Mouse (Mus musculus): Measurements from ENCODE around the gene Zfp800. TPM values are rescaled to one million over a fixed set of nuclear protein-coding genes. Genes with fewer than 3 reads are reported as not detected.

Zfp800 gene
- polyA plus RNA-seq, 1 experiment from 2014 or later = 26.0 TPM

DNA sequence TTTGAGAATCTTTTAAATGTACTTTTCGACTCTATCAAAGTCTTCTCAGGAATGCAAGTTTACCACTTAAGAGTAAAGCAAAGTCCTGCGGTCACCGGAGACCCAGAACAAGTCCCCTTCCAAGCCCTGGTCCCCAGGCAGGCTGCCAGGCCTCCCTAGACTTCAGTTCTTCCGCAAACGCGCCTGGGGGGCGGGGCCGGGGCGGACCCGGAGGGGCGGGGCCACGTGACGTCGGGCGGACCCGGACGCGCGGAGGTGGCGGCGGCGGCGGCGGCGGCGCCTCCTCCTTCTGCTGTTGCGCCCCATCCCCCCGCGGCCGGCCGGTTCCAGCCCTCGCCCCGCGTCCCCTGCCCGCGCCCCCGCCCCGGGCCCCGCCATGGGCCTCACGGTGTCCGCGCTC, 25.5 kb upstream of the Zfp800 start, which contains the start of gene Arf5:
Gene Arf5, plus strand, starts transcription at position 248 of the 400 bp plus-strand sequence.
- Histone ChIP-seq H3K4me1 (replicated peaks; ENCODE audit: control insufficient read depth, insufficient read depth, low read length) (peaks cover 14% of the 10 kb centered on the region), H3K36me3 (ENCODE audit: control insufficient read depth, insufficient read depth, low read length) (peaks cover 5% of the 10 kb centered on the region)
- ATAC-seq (replicated peaks; ENCODE audit: low FRiP score) = peak; percentile 86

GRCm38 (mm10) chr6:28422651-28423290, 25.0 kb upstream of the Zfp800 start:
- ATAC-seq (replicated peaks; ENCODE audit: low FRiP score) = peak; percentile 17
- WGBS = 72% methylated on average over 15 of the region's 15 CpGs

More for the DNA sequence above, 25.5 kb upstream of the Zfp800 start, which contains the start of gene Arf5:
- Histone ChIP-seq H3K4me2 (ENCODE audit: low read depth, low read length, severe bottlenecking) (peak within 1 kb of the TSS; percentile 55), H3K4me3 (ENCODE audit: low read depth, low read length) (peak within 1 kb of the TSS; percentile 91), H3K27ac (ENCODE audit: low read depth, low read length) (0 out of 2 replicates have a peak within 1 kb of the TSS, but pooled peaks have one; percentile 50), H3K9ac (ENCODE audit: low read length) (peak within 1 kb of the TSS; percentile 93), H3K27me3 (ENCODE audit: control insufficient read depth, insufficient read depth, low read length) (no peaks in the 10 kb centered on the region), H3K9me3 (ENCODE audit: control insufficient read depth, low read length) (no peaks in the 10 kb centered on the region)
- DNase-seq (ENCODE audit: low spot score) = peak; percentile 97
- 2% methylated on average over 42 of the region's 42 CpGs for WGBS

GRCm38 (mm10) chr6:28421469-28422000, 23.7 kb upstream of the Zfp800 start:
- Histone ChIP-seq H3K27ac (ENCODE audit: low read depth, low read length) (0 out of 2 replicates have a peak overlapping the region, but pooled peaks have one; percentile 41), H3K4me2 (ENCODE audit: low read depth, low read length, severe bottlenecking) (peak overlapping the region; percentile 78), H3K4me1 (replicated peaks; ENCODE audit: control insufficient read depth, insufficient read depth, low read length) (peaks cover 14% of the 10 kb centered on the region), H3K4me3 (ENCODE audit: low read depth, low read length) (peak overlapping the region; percentile 82), H3K36me3 (ENCODE audit: control insufficient read depth, insufficient read depth, low read length) (peaks cover 7% of the 10 kb centered on the region), H3K27me3 (ENCODE audit: control insufficient read depth, insufficient read depth, low read length) (no peaks in the 10 kb centered on the region), H3K9me3 (ENCODE audit: control insufficient read depth, low read length) (no peaks in the 10 kb centered on the region), H3K9ac (ENCODE audit: low read length) (peak overlapping the region; percentile 79)
- WGBS = under 1% methylated on average over 27 of the region's 27 CpGs
- ATAC-seq (replicated peaks; ENCODE audit: low FRiP score) (peak; percentile 84), DNase-seq (ENCODE audit: low spot score) (peak; percentile 95)

More at GRCm38 (mm10) chr6:28422651-28423290, 25.0 kb upstream of the Zfp800 start:
- Histone ChIP-seq H3K9me3 (ENCODE audit: control insufficient read depth, low read length) (no peaks in the 10 kb centered on the region), H3K27me3 (ENCODE audit: control insufficient read depth, insufficient read depth, low read length) (no peaks in the 10 kb centered on the region), H3K4me2 (ENCODE audit: low read depth, low read length, severe bottlenecking) (no peak overlapping the region), H3K36me3 (ENCODE audit: control insufficient read depth, insufficient read depth, low read length) (peaks cover 7% of the 10 kb centered on the region), H3K9ac (ENCODE audit: low read length) (no peak overlapping the region; the same call in 1 of the 2 replicates), H3K27ac (ENCODE audit: low read depth, low read length) (no peak overlapping the region), H3K4me3 (ENCODE audit: low read depth, low read length) (peak overlapping the region; percentile 91; the same call in 1 of the 2 replicates), H3K4me1 (replicated peaks; ENCODE audit: control insufficient read depth, insufficient read depth, low read length) (peaks cover 14% of the 10 kb centered on the region)
- no peak for DNase-seq (ENCODE audit: low spot score)

DNA sequence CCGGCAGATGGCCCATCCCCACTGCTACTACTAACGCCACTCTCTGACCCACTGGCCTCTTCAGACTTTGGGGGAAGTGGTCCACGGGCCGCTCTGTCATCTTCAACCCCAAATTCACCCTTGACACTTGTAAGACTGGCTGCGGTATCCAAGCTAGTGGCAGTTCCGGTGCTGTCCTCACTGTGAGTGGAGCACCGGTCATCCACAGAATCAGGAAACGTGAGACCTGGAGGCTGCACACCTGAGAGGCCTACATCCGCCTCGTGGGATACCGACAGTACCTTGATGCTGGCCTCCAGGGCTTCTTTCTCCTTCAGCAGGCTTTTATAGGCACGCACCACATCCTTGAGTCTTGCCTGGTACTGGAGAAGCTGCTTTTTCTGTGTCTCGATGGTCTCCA, 23.1 kb upstream of the Zfp800 start:
- no peak for ATAC-seq (replicated peaks; ENCODE audit: low FRiP score)
- peaks cover 4% of the 10 kb centered on the region; the same call in 1 of the 2 replicates for H3K36me3 ChIP-seq (ENCODE audit: control insufficient read depth, insufficient read depth, low read length)

GRCm38 (mm10) chr6:28420361-28420760, 22.6 kb upstream of the Zfp800 start:
- WGBS = 86% methylated on average over 17 of the region's 17 CpGs

More for the DNA sequence above, 23.1 kb upstream of the Zfp800 start:
- no peak for DNase-seq (ENCODE audit: low spot score)
- Histone ChIP-seq H3K27ac (ENCODE audit: low read depth, low read length) (no peak overlapping the region), H3K4me2 (ENCODE audit: low read depth, low read length, severe bottlenecking) (peak overlapping the region; percentile 78), H3K27me3 (ENCODE audit: control insufficient read depth, insufficient read depth, low read length) (no peaks in the 10 kb centered on the region), H3K9ac (ENCODE audit: low read length) (peak overlapping the region; percentile 79), H3K4me3 (ENCODE audit: low read depth, low read length) (peak overlapping the region; percentile 82), H3K4me1 (replicated peaks; ENCODE audit: control insufficient read depth, insufficient read depth, low read length) (peaks cover 14% of the 10 kb centered on the region), H3K9me3 (ENCODE audit: control insufficient read depth, low read length) (no peaks in the 10 kb centered on the region)
- 22% methylated on average over 13 of the region's 13 CpGs for WGBS

GRCm38 (mm10) chr6:28419673-28420072, 21.9 kb upstream of the Zfp800 start:
- Histone ChIP-seq H3K4me2 (ENCODE audit: low read depth, low read length, severe bottlenecking) (no peak overlapping the region), H3K4me1 (replicated peaks; ENCODE audit: control insufficient read depth, insufficient read depth, low read length) (peaks cover 14% of the 10 kb centered on the region), H3K9me3 (ENCODE audit: control insufficient read depth, low read length) (no peaks in the 10 kb centered on the region), H3K9ac (ENCODE audit: low read length) (no peak overlapping the region), H3K36me3 (ENCODE audit: control insufficient read depth, insufficient read depth, low read length) (peaks cover 4% of the 10 kb centered on the region; the same call in 1 of the 2 replicates), H3K27ac (ENCODE audit: low read depth, low read length) (no peak overlapping the region), H3K27me3 (ENCODE audit: control insufficient read depth, insufficient read depth, low read length) (no peaks in the 10 kb centered on the region), H3K4me3 (ENCODE audit: low read depth, low read length) (no peak overlapping the region)
- 83% methylated on average over 2 of the region's 2 CpGs for WGBS
- DNase-seq (ENCODE audit: low spot score) (no peak), ATAC-seq (replicated peaks; ENCODE audit: low FRiP score) (no peak)

More at GRCm38 (mm10) chr6:28420361-28420760, 22.6 kb upstream of the Zfp800 start:
- H3K36me3 ChIP-seq (ENCODE audit: control insufficient read depth, insufficient read depth, low read length) = peaks cover 4% of the 10 kb centered on the region; the same call in 1 of the 2 replicates
- H3K4me2 ChIP-seq (ENCODE audit: low read depth, low read length, severe bottlenecking) = peak overlapping the region; percentile 78
- no peaks in the 10 kb centered on the region for H3K9me3 ChIP-seq (ENCODE audit: control insufficient read depth, low read length)
- no peak for DNase-seq (ENCODE audit: low spot score)
- H3K4me3 ChIP-seq (ENCODE audit: low read depth, low read length) = peak overlapping the region; percentile 82
- H3K27me3 ChIP-seq (ENCODE audit: control insufficient read depth, insufficient read depth, low read length) = no peaks in the 10 kb centered on the region
- no peak for ATAC-seq (replicated peaks; ENCODE audit: low FRiP score)
- H3K4me1 ChIP-seq (replicated peaks; ENCODE audit: control insufficient read depth, insufficient read depth, low read length) = peaks cover 14% of the 10 kb centered on the region
- H3K27ac ChIP-seq (ENCODE audit: low read depth, low read length) = no peak overlapping the region
- H3K9ac ChIP-seq (ENCODE audit: low read length) = no peak overlapping the region; the same call in 1 of the 2 replicates

DNA sequence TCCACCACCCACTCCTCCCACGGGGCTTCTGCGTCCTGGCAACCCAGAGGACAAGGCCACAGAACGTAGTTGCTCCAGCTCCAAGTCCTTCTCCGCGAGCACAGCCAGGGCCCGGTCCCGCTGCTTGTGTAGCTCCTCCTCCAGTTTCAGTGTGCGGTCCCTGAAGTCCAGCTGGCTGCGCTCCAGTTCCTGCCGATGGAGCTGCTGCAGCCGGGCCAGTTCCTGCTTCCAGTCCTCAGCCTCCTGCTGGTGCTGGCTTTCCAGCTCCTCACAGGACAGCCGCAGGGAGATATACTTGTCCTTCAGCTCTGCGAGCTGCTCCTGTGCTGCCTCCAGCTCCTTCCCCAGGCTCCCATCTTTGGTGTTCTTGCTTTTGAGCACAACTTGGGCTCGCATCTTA, 20.6 kb upstream of the Zfp800 start:
- no peaks in the 10 kb centered on the region for H3K27me3 ChIP-seq (ENCODE audit: control insufficient read depth, insufficient read depth, low read length)
- H3K4me2 ChIP-seq (ENCODE audit: low read depth, low read length, severe bottlenecking) = no peak overlapping the region
- ATAC-seq (replicated peaks; ENCODE audit: low FRiP score) = no peak
- H3K27ac ChIP-seq (ENCODE audit: low read depth, low read length) = no peak overlapping the region
- no peak for DNase-seq (ENCODE audit: low spot score)
- no peaks in the 10 kb centered on the region for H3K9me3 ChIP-seq (ENCODE audit: control insufficient read depth, low read length)
- H3K9ac ChIP-seq (ENCODE audit: low read length) = no peak overlapping the region
- H3K4me1 ChIP-seq (replicated peaks; ENCODE audit: control insufficient read depth, insufficient read depth, low read length) = peaks cover 11% of the 10 kb centered on the region
- peaks cover 4% of the 10 kb centered on the region; the same call in 1 of the 2 replicates for H3K36me3 ChIP-seq (ENCODE audit: control insufficient read depth, insufficient read depth, low read length)
- no peak overlapping the region for H3K4me3 ChIP-seq (ENCODE audit: low read depth, low read length)
- WGBS = 91% methylated on average over 14 of the region's 14 CpGs

DNA sequence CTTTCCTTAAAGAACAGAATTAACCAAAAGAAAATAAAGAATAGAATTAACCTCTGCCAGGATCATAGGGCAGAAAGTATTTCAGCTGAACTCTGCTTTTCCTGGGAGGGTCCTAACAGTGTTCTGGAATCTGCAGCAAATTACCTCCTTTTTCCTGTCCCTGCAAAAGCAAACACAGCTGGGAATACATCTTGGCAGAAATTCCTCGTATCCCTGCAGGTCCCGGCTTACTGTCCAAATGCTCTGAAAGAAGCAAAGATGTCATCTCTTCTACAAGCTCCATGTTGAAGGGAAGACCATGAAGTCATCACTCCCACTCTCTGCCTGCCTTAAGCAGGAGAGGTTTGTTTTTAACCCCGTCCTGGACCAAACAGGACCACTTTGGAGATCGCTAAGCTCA, 19.2 kb upstream of the Zfp800 start:
- ATAC-seq (replicated peaks; ENCODE audit: low FRiP score) (no peak), DNase-seq (ENCODE audit: low spot score) (no peak)
- no peaks in the 10 kb centered on the region for H3K27me3 ChIP-seq (ENCODE audit: control insufficient read depth, insufficient read depth, low read length)
- no peaks in the 10 kb centered on the region for H3K9me3 ChIP-seq (ENCODE audit: control insufficient read depth, low read length)
- H3K27ac ChIP-seq (ENCODE audit: low read depth, low read length) = no peak overlapping the region
- H3K4me2 ChIP-seq (ENCODE audit: low read depth, low read length, severe bottlenecking) = no peak overlapping the region
- peaks cover 11% of the 10 kb centered on the region for H3K4me1 ChIP-seq (replicated peaks; ENCODE audit: control insufficient read depth, insufficient read depth, low read length)
- 81% methylated on average over 4 of the region's 4 CpGs for WGBS
- H3K9ac ChIP-seq (ENCODE audit: low read length) = no peak overlapping the region
- no peak overlapping the region for H3K4me3 ChIP-seq (ENCODE audit: low read depth, low read length)
- peaks cover 4% of the 10 kb centered on the region; the same call in 1 of the 2 replicates for H3K36me3 ChIP-seq (ENCODE audit: control insufficient read depth, insufficient read depth, low read length)
